Mouse (Mus musculus) frontal cortex, postnatal 36 days (tissue): ENCODE measurements around the gene Vmn1r46.
"Not testable (repeated sequence)": the region's sequence is repeated elsewhere in the genome, so short reads cannot be mapped to it uniquely, and the experiment has no call there.

ENCODE experiments used
- DNase-seq, 2 experiments: peaks; one replicate each; pipeline ENCODE4 v3.0.0; 2022; ENCODE audit warnings: low spot score in 2 of 2

The Vmn1r46 gene

DNA sequence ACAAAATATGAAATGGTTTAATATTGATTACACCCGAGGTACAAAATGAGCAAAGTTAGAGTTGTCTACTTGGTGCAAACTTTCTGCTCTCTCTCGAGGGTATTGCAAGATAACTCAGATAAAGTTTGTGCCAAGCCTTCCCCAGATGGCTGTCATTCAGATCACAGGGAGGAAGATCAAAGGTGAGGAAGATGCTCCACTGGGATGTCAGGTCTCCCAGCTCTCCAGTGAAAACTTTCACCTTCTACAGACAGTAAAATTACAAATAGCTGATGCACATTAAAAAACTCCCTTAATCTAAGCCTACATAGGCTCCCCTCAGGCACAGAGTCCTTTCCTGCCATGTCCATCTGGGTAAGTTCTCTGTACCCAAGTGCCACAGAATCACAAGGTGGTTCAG lies at the start of gene Vmn1r46:
TSS of gene Vmn1r46 (plus strand) at position 301 of the 400 bp plus-strand sequence.
- DNase-seq: no peak

DNA sequence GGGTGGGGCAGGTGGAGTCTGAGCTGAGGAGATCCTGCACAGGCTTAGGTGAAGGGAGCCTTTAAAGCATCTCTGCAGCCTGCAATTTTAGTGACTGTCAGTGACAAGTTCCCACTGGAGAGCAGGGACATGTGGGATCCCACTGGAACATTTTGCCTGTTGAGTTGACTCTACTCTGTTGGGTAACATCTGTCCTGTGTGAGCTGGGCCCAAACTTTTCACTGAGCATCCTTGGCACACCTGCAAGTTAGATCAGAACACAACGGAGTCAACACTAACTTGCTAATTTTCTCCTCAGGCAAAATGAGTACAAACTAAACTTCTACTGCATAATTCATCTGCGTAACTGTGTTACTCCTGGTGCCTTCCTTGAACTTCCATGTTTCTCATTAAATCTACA lies 28.6 kb upstream of the Vmn1r46 start, which contains the start of gene Vmn1r45:
TSS of gene Vmn1r45 (minus strand) at position 101 of the 400 bp plus-strand sequence.
- not testable (repeated sequence) for DNase-seq

DNA sequence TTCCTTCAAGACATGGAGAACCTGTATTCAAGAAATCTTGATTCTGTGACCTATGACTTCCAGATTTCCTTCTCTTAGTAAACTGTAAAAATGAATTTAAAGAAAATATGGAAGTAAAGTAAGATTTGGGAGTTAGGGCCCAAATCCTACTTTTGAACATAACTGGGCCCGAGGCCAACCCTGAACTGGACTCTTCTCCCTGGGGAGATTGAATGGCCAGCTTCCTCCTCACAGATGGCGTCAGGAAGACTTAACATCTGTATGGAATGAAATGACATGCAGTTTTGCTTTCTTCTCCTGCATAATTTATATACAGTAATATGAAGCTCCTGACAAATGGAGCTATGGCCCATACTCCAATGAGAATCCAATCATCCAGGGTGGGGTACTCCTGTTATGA lies 28.2 kb upstream of the Vmn1r46 start:
- no peak for DNase-seq

DNA sequence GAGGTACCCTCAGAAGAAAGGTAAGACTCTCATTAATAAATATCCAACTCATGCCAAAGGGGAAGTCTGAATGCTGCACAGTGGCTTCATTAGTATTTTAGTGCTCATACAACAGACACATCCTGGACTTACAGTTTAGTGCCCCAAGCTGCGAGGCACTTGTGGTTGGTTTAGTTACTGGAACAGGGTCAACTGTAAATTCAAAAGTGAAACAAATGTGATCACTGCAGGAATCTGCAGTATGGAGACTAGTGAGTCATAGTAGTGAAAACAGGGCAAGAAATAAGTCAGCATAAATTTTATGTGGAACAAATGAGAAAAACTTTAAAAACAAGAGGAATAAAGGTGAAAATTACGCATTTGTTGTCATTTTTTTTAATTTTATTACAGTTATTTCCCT lies 15.6 kb upstream of the Vmn1r46 start:
- no peak for DNase-seq

DNA sequence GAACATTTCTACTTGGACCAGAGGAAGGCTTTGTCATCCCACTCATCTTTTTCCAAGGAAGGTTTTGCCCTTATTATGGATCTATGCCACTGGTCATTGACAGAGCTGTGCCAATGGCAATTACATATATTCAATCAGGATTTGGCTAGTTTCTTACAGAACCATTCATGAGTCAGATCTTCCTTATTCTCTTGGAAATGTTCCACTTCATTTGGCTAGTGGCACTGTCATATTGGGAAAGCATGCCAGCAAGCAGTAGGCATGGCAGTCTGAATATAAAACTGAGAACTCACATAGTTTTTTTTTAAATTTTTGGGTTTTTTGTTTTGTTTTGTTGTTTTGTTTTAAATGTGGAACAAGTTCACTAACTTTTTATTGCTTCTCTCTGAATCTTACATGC lies 2.8 kb upstream of the Vmn1r46 start:
- DNase-seq: no peak

DNA sequence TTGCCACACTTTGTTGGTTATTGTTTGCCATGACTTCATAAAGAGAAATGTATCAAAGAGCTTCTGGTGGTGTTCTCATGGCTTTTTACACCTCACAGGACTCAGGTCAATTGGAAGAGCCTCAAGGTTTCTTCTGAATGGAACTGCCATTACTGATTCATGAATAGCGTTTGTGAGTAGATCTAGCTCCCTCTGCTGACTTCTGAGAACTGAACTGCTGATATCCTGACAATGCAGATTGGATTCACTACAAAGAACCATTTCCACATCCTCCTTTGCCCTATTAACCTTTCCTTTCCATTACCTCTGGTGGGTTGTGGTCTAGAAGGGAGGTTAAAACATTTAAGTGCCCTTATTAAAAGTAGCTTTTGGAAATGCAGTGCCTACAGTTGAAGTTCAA lies 16.9 kb downstream of the Vmn1r46 start:
- no peak for DNase-seq

DNA sequence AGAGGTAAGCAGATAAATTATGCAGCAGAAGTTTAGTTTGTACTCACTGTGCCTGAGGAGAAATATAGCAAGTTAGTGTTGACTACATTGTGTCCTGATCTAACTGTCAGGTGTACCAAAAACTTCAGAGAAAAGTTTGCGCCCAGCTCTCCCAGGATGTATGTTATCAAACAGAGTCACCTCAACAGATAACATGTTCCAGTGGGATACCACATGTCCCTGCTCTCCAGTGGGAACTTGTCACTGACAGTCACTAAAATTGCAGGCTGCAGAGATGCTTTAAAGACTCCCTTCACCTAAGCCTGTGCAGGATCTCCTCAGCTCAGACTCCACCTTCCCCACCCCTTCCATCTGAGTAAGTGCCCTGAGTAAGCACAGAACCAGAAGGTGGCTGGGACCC lies 46.7 kb downstream of the Vmn1r46 start, which contains the start of gene Vmn1r47:
TSS of gene Vmn1r47 (plus strand) at position 301 of the 400 bp plus-strand sequence.
- not testable (repeated sequence) for DNase-seq
